Mouse (Mus musculus) CH12.LX (cell line): ENCODE data around the gene Nagpa.

ENCODE experiments used
- BHLHE40 ChIP-seq: IDR thresholded peaks from 2 replicates; pipeline ENCODE4 v1.6.1; 2011; ENCODE audit warnings: mild to moderate bottlenecking, low read depth, low read length, improper control_type of control experiment
- CHD2 ChIP-seq: IDR thresholded peaks from 2 replicates; pipeline ENCODE4 v1.6.1; 2011; ENCODE audit warnings: low read length, improper control_type of control experiment
- CTCF ChIP-seq, 2 experiments: IDR thresholded peaks in 1 of 2; conservative IDR thresholded peaks in 1 of 2; 2 replicates each; pipeline ENCODE4 v1.5.1; 2011 to 2012; ENCODE audit warnings: low read depth in 2 of 2, low read length in 2 of 2, improper control_type of control experiment in 1 of 2, inconsistent platforms in 1 of 2, mild to moderate bottlenecking in 1 of 2, moderate library complexity in 1 of 2
- HCFC1 ChIP-seq: IDR thresholded peaks from 2 replicates; pipeline ENCODE4 v1.6.1; 2012; ENCODE audit warnings: low read depth, mild to moderate bottlenecking, inconsistent platforms, low read length, improper control_type of control experiment
- MYC ChIP-seq: IDR thresholded peaks from 2 replicates; pipeline ENCODE4 v1.6.1; 2011; ENCODE audit warnings: low read depth, mild to moderate bottlenecking, improper control_type of control experiment, low read length
- PAX5 ChIP-seq: IDR thresholded peaks from 2 replicates; pipeline ENCODE4 v1.6.1; 2012; ENCODE audit warnings: low read length, inconsistent platforms, mixed read lengths
- POLR2A ChIP-seq: IDR thresholded peaks from 2 replicates; pipeline ENCODE4 v1.6.1; 2011; ENCODE audit warnings: low read depth, mild to moderate bottlenecking, improper control_type of control experiment, low read length
- POLR2AphosphoS2 ChIP-seq: IDR thresholded peaks from 2 replicates; pipeline ENCODE4 v1.6.1; 2011; ENCODE audit warnings: low read depth, low read length, improper control_type of control experiment
- RAD21 ChIP-seq: IDR thresholded peaks from 2 replicates; pipeline ENCODE4 v1.6.1; 2011; ENCODE audit warnings: low read depth, mild to moderate bottlenecking, low read length, improper control_type of control experiment, moderate library complexity
- USF1 ChIP-seq: IDR thresholded peaks from 2 replicates; pipeline ENCODE4 v1.6.1; 2014; ENCODE audit warnings: low read depth, mild to moderate bottlenecking, inconsistent platforms, low read length, improper control_type of control experiment

DNA sequence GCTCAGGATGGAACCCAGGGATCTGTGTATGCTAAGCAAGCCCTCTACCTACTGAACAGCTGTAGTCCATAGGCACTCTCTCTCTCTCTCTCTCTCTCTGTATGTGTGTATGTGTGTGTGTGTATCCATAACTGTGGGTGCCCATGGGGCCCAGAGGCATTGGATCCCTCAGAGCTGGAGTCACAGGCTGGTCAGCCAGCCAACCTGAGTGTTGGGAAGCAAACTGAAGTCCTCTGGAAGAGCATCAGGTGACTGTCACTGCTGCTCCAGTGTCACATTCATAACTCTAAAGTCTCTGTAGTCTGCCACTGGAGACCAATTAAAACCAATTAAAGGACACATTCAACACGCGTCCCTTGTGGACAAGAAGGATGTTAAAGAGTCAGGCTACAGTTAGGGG, 47.3 kb downstream of the Nagpa start:
- TF ChIP-seq CTCF (conservative IDR thresholded peaks at IDR 0.05 in 1 of 2, IDR thresholded peaks at IDR 0.05 in 1 of 2; ENCODE audit: low read depth in 2 of 2, low read length in 2 of 2) (no peak), USF1 (no peak), POLR2A (no peak), HCFC1 (no peak), CHD2 (no peak), PAX5 (no peak), RAD21 (no peak), POLR2AphosphoS2 (no peak), MYC (no peak), BHLHE40 (no peak)
